Mouse (Mus musculus) spleen, adult 10 weeks (tissue): Measurements from ENCODE around the gene Ube3a. TPM values are rescaled to one million over a fixed set of nuclear protein-coding genes. Genes with fewer than 3 reads are reported as not detected.

Experiments used
- polyA plus RNA-seq: library from polyadenylated mRNA; stranded (reverse); fragments of 350-450 nt; fragmentation: Illumina TruSeq; extraction: RNeasy Lipid Tissue Mini Kit (QIAGEN cat#74804); gene quantifications from one replicate; pipeline ENCODE4 v1.2.3, GENCODE M21; 2015; ENCODE audit warnings: low replicate concordance; ENCODE audit not compliant: insufficient read depth

Ube3a gene
- polyA plus RNA-seq = 50.8 TPM

DNA sequence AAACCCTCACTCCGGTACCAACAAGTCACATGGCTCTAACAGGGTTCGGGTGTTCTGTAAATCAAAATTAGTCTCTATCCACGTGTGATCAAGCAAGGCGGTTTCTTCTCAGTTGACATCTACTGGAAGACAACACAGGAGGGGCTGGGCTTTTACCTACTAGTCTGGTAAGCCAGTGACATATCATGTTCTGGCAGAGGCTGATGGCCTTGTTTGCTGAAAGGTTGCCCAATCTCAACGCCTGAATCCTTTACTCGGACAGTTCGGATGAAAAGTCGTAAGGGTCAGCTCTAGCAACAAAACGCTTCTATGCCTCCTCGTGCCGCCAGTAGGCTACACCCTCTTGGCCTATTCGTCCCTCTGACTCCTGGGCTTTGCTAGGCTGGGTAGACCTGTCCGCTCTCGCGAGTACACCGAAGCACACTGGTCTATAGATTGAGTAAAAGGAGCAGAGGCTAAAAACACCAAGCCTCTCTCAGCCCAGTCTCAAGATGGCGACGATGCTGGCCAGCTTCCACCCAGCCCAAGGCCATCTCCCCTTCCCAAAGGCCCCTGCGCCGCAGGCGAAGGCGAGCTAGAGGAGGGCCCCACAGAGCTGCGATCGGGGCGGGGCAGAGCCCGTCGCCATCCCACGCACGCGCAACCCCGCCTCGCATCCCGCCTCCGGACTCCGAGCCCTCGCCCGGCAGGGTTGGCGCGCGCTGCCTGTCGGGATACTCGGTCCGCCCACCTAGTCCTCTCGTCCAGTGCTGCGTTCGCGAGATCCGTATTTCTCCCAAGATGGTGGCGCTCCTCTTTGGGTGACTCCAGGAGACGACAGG is at the start of gene Ube3a:
Ube3a (plus strand) TSS at position 706 of the 821 bp plus-strand sequence.

